Mouse (Mus musculus): ENCODE results near the gene Wwox.

Wwox gene

GRCm38 (mm10) chr8:115161520-115161919 lies 722.1 kb downstream of the Wwox start:
- no peak for DNase-seq (ENCODE audit: low spot score)

- no peak for DNase-seq (ENCODE audit: low spot score)
Measured at GRCm38 (mm10) chr8:115164872-115165271, 725.4 kb downstream of the Wwox start.

GRCm38 (mm10) chr8:115173634-115174081 lies 734.2 kb downstream of the Wwox start:
- no peak for DNase-seq (ENCODE audit: low spot score)

DNA sequence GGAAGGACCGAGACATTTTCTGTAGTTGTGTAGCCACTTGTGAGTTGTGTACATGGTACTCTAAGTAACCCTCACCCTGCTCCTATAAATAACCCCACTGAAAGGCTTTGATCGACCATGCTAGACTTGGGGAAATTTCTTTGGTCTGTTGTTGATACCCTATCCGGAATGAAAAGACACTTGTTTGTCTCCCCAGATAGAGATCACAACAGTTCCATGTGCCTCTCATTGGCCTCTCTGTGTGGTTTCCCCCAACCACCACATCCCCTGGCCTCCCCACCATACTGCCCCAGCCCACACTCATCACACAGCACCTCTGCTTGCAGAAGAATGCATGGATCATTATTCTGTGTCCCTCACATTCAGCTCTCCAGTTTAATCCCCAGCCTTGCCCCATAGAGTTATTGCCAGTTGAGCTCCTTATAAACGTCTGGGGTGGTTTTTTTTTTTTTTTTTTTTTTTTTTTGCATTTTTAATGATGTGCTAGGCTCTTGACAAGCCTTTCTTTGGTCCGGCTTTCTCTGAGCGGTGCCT lies 746.0 kb downstream of the Wwox start:
- no peak for DNase-seq (ENCODE audit: low spot score)

DNA sequence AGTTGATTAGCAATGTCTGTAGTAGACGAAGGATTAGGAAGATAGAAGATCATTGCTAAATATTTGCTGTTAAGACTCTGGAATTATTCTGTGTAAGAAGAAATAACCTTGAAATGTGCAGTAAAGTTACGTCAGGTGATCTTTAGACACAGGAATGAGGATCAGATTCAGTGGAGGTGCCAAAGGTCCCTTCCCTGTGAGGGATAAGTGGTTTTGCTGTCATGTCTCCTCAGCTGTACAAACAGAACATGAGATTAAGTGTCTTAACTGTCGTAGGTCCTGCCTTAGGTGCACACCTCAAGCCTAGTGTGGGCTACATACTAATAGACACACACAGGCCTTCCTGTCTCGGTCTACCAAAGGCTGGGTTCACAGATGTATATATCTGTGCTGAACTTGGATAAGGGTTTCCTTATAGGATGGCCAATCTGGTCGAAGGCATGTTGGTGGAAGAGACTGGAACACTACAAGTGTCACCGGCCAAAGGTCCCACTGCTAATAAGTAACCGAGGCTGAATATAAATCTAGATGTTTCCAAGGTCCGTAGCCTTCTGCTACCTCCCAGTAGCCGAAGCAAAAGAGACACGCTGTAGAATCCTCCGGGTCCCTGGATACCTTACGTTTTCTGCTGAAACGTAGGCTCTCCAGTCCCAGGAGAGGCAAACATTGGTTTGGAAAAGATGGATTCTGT lies 746.8 kb downstream of the Wwox start:
- DNase-seq (ENCODE audit: low spot score): no peak

GRCm38 (mm10) chr8:115186882-115187281 lies 747.4 kb downstream of the Wwox start:
- no peak for DNase-seq (ENCODE audit: low spot score)

- DNase-seq (ENCODE audit: low spot score): no peak
Measured at GRCm38 (mm10) chr8:115188446-115188845, 749.0 kb downstream of the Wwox start.

DNA sequence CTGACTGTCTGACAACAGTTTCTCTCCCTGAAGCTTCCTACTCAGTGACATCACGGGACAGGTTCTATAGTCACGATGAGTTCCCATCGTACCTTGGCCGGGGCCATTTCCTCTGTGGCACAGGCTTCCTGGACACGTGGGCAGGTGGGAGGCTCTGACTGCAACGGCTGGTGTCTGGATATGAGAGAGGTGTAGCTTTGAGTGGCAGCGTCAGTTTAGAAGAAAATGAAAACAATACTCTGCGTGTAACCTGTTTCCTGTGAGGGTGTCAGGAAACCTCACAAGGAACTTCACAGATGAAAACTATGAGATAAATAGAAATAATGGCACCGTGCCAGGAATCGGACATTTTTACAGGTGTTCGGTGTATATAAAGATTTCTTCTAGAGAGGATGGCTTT lies 750.4 kb downstream of the Wwox start:
- DNase-seq (ENCODE audit: low spot score): no peak

GRCm38 (mm10) chr8:115193767-115194166 lies 754.3 kb downstream of the Wwox start:
- no peak for DNase-seq (ENCODE audit: low spot score)

DNA sequence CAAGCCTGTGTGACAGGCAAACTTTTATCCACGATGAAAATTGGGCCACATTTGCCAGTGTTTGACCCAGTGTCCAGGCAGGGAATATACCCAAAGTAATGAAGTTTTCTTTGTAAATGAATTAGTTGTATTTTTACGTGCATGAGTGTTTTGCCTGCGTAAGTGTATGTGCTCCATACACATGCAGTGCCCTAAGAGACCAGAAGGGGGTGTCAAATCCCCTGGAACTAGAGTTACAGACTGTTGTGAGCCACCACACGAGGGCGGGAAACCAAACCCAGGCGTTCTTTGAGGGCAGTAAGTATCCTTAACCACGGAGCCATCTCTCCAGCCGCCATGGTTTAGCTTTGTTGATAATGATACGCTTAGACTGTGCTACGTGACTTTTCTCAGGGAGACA lies 755.9 kb downstream of the Wwox start:
- no peak for DNase-seq (ENCODE audit: low spot score)

- no peak for DNase-seq (ENCODE audit: low spot score)
Measured at GRCm38 (mm10) chr8:115196859-115197258, 757.4 kb downstream of the Wwox start.

- no peak for DNase-seq (ENCODE audit: low spot score)
Measured at GRCm38 (mm10) chr8:115199204-115199603, 759.7 kb downstream of the Wwox start.

GRCm38 (mm10) chr8:115199616-115200150 lies 760.2 kb downstream of the Wwox start:
- DNase-seq (ENCODE audit: low spot score): no peak

DNA sequence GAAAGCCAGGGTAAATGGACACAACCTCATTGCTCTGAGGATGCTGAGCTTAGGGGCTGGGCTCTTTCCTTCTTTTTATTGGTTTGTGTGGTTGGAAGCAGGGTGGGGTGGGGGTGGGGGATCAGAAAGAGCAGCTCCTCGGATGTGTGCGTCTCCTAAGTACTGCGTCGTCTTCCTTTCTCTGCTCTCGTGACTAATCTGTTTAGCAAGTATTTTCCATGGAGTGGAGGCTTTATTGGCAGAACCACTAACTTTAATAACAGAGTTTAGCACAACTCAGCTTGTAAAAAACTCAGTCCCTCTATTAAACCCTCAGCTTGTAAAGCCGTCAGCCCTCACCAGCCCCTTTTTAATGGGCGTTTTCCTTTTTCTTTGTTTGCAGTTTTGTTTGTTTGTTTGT lies 762.3 kb downstream of the Wwox start:
- no peak for DNase-seq (ENCODE audit: low spot score)

GRCm38 (mm10) chr8:115207480-115207879 lies 768.0 kb downstream of the Wwox start:
- DNase-seq (ENCODE audit: low spot score): no peak

- no peak for DNase-seq (ENCODE audit: low spot score)
Measured at GRCm38 (mm10) chr8:115208415-115209192, 769.1 kb downstream of the Wwox start.

GRCm38 (mm10) chr8:115210014-115210413 lies 770.6 kb downstream of the Wwox start:
- DNase-seq (ENCODE audit: low spot score): no peak

DNA sequence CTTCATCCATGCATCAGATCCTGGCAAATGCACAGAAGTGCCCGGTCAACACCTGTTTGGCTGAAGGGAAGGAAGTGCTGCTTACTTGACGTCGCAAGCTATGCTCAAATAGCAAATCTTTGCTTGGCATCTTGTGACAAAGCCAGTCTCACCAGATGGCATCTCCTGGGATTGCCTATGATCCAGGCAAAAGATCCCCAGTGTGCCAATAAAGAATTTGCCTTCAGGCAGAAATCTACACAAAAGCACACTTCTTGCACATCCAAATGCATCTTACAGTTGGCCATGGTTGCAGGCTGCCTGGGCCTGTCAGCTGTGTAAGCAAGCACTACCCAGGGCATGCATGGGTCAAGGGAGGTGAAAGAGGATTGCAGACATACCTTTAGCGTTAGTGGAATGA lies 773.7 kb downstream of the Wwox start:
- DNase-seq (ENCODE audit: low spot score): no peak

GRCm38 (mm10) chr8:115214870-115215269 lies 775.4 kb downstream of the Wwox start:
- DNase-seq (ENCODE audit: low spot score): no peak

GRCm38 (mm10) chr8:115216801-115217200 lies 777.3 kb downstream of the Wwox start:
- DNase-seq (ENCODE audit: low spot score): no peak

- no peak for DNase-seq (ENCODE audit: low spot score)
Measured at GRCm38 (mm10) chr8:115222545-115222944, 783.1 kb downstream of the Wwox start.

DNA sequence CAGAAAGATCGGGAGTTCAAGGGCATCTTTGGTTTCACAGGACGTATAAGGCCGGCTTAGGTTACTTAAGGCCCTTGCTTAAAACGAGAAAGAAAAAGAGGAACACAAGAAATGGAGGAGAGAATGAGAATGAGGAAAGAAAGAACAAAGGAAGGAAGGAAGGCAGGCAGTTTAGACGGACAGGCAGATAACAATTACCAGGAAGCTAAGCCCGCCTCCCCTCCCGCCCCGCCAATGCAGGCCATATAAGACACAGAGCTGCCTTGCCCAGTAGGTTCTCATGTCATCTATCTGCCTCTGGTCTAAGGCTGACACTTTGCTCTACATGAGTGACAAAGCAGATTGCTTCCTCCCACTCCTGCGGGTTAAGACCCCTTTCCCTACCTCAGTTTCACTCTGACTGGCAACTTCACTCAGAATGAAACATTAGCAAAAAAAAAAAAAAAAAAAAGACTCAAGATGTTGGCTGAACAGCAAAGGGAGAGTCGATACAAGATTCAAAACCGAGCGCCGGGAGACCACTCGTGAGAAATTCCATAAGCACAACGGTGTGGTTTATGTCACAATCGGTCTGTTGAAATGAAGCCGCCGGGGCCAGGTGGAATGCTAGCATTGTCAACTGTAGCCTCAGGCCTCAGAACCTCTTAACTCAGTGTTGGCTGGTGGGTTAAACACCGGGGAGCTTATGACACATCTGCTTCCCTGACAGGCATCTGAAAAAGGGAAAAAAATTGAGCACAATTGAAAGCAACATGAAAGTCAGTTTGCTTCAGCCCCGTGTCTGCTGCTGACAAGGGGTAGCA lies 787.5 kb downstream of the Wwox start:
- no peak for DNase-seq (ENCODE audit: low spot score)

Measured in layer of hippocampus, adult 9-10 months (tissue).